9 mouse cellular contexts compared by ENCODE assay signal in genomic region chr8:118287496-118287895, GRCm38 (mm10). TPM values are rescaled to one million over a fixed set of nuclear protein-coding genes. Genes with fewer than 3 reads are reported as not detected.
DNase-seq lines count a peak whose midpoint lies in the region; ATAC-seq and TF ChIP-seq lines count a peak whose summit lies in the region.
"Had no signal": no experiment of that assay in that cellular context is flagged by ENCODE, and none has a peak within 500 bp of the region (broad histone marks: within the 10 kb centered on the region; RNA-seq: fewer than 3 reads in every experiment).

No protein-coding gene starts in this region.

- H3K36me3 ChIP-seq in lung, embryonic 14.5 days (ENCODE audit: insufficient read depth) = no peaks in the 10 kb centered on the region
- H3K36me3 ChIP-seq in heart, embryonic 13.5 days = no peaks in the 10 kb centered on the region
- H3K36me3 ChIP-seq: limb, embryonic 13.5 days had no signal

- no peak for TF ChIP-seq POLR2A in lung, adult 2 months (IDR thresholded peaks at IDR 0.05; ENCODE audit: borderline replicate concordance, extremely low read depth, low read depth, low read length)

- H3K27ac ChIP-seq in lung, embryonic 14.5 days (ENCODE audit: low read depth) = no peak overlapping the region
- H3K27ac ChIP-seq in heart, embryonic 13.5 days (replicated peaks) = peak overlapping the region; percentile 91
- H3K27ac ChIP-seq: limb, embryonic 13.5 days had no signal

- no peak for ATAC-seq in cerebellum, adult (ENCODE audit: insufficient number of reproducible peaks, low FRiP score, low TSS enrichment)
- ATAC-seq in lung, embryonic 14.5 days (ENCODE audit: insufficient read depth) = no peak
- no peak for ATAC-seq in heart, embryonic 13.5 days (ENCODE audit: extremely low read depth, insufficient number of reproducible peaks, low FRiP score, low TSS enrichment)
- ATAC-seq in erythroblast, adult 5-6 weeks (replicated peaks; ENCODE audit: low FRiP score, poor library complexity, severe bottlenecking) = no peak

- H3K4me1 ChIP-seq in lung, embryonic 14.5 days (ENCODE audit: insufficient read depth) = no peaks in the 10 kb centered on the region
- peaks cover 2% of the 10 kb centered on the region; the same call in 1 of the 2 replicates for H3K4me1 ChIP-seq in lung, adult 2 months (ENCODE audit: control insufficient read depth, insufficient read depth, low read length)
- H3K4me1 ChIP-seq in heart, embryonic 13.5 days = peaks cover 80% of the 10 kb centered on the region

- peak; percentile 61 for TF ChIP-seq CTCF in lung, embryonic 14.5 days (IDR thresholded peaks at IDR 0.05; ENCODE audit: low read depth)
- TF ChIP-seq CTCF in lung, adult 2 months (IDR thresholded peaks at IDR 0.05; ENCODE audit: insufficient read depth, low read length) = no peak

- H3K27me3 ChIP-seq in lung, embryonic 14.5 days (ENCODE audit: insufficient read depth, low read length) = peaks cover 33% of the 10 kb centered on the region
- no peaks in the 10 kb centered on the region for H3K27me3 ChIP-seq in heart, embryonic 13.5 days (replicated peaks)

- DNase-seq in cerebellum, adult 18-20 months = peak; percentile 12 to 35
- DNase-seq in lung, embryonic 14.5 days = peak; percentile 73
- DNase-seq in lung, adult 2 months = no peak
- DNase-seq in retina, embryonic 14.5 days (ENCODE audit: low spot score) = peak; percentile 63
- DNase-seq in urinary bladder, postnatal 14 days (ENCODE audit: low spot score) = no peak

- no peak overlapping the region for H3K4me2 ChIP-seq in lung, embryonic 14.5 days
- H3K4me2 ChIP-seq in heart, embryonic 13.5 days = peak overlapping the region; percentile 89; the same call in 1 of the 2 replicates
- H3K4me2 ChIP-seq: limb, embryonic 13.5 days had no signal

- H3K4me3 ChIP-seq in lung, embryonic 14.5 days (ENCODE audit: low read depth, low read length) = no peak overlapping the region
- H3K4me3 ChIP-seq in lung, adult 2 months (replicated peaks; ENCODE audit: extremely low read depth, low read depth, low read length) = no peak overlapping the region
- no peak overlapping the region for H3K4me3 ChIP-seq in heart, embryonic 13.5 days
- H3K4me3 ChIP-seq: limb, embryonic 13.5 days had no signal

- H3K9ac ChIP-seq in lung, embryonic 14.5 days = no peak overlapping the region
- H3K9ac ChIP-seq in heart, embryonic 13.5 days = peak overlapping the region; percentile 93
- H3K9ac ChIP-seq: limb, embryonic 13.5 days had no signal

- WGBS in lung, embryonic 14.5 days = 30% methylated on average over 9 of the region's 9 CpGs
- WGBS in lung, adult 2 months = 36% methylated on average over 9 of the region's 9 CpGs
- WGBS in heart, embryonic 13.5 days = 43% methylated on average over 9 of the region's 9 CpGs

- no peaks in the 10 kb centered on the region for H3K9me3 ChIP-seq in lung, embryonic 14.5 days (ENCODE audit: low read depth, low read length)
- H3K9me3 ChIP-seq in heart, embryonic 13.5 days = no peaks in the 10 kb centered on the region
- H3K9me3 ChIP-seq: limb, embryonic 13.5 days had no signal

RNA-seq across cellular contexts. Expression of gene Cdh13, which starts 4.0 kb away (rescaled TPM):
- 1.2 and 3.1 TPM in 2 replicates for polyA plus RNA-seq in lung, embryonic 14.5 days (2014; fragmentation: Nextera tagmentation; extraction: Ambion mirVana)
- 30.2 and 44.3 TPM in 2 replicates for polyA plus RNA-seq in lung, adult 2 months (2012; rRNA removed)
- 50.0 and 52.0 TPM in 2 replicates for polyA plus RNA-seq in heart, embryonic 13.5 days (2015; fragmentation: Nextera tagmentation; extraction: Ambion mirVana)
- not detected in 2 replicates for total RNA-seq in erythroblast, adult 5-6 weeks (2015; ENCODE audit: low replicate concordance)
- not detected in 2 replicates for total RNA-seq in erythroblast, adult 5-6 weeks (2017; ENCODE audit: low replicate concordance)

Comparison
In these comparisons a context has a peak if more than half of its experiments do, and no peak if none do; other contexts are left out.
1. DNase-seq: peak in cerebellum, adult 18-20 months (2 of 2), lung, embryonic 14.5 days (single experiment) and retina, embryonic 14.5 days (single experiment); none in lung, adult 2 months (single experiment) and urinary bladder, postnatal 14 days (single experiment).